Mouse (Mus musculus) adrenal gland, adult 2 months (tissue): ENCODE data around the gene Psme2b. TPM values are rescaled to one million over a fixed set of nuclear protein-coding genes. Genes with fewer than 3 reads are reported as not detected.
A peak's percentile ranks its signal among the peaks of the same experiment; 100 is the strongest.
"Not testable (repeated sequence)": the region's sequence is repeated elsewhere in the genome, so short reads cannot be mapped to it uniquely, and the experiment has no call there.

Experiments used
- DNase-seq: peaks from one replicate; pipeline ENCODE4 v3.0.0; 2021
- long read RNA-seq: library from polyadenylated mRNA; stranded (forward); transcript quantifications from one replicate; pipeline ENCODE4 v2.0.0, GENCODE M21; 2021
- polyA plus RNA-seq: library from polyadenylated mRNA; depleted of rRNA; stranded (reverse); fragments of >200 nt; gene quantifications from 2 replicates; pipeline ENCODE4 v1.2.3, GENCODE M21; 2012; rRNA removed
- total RNA-seq, 2 experiments: library from RNA; stranded (reverse); gene quantifications; 2 replicates each; pipeline ENCODE4 v1.2.3; 2021

Gene Psme2b
- total RNA-seq = 1 to 10 TPM; 3.1 to 3.8 TPM
- polyA plus RNA-seq = 3.2 and 3.7 TPM in 2 replicates
- long read RNA-seq, partial matches to known transcripts = 0 of 1 reads
- long read RNA-seq, other reads (novel, unspliced or antisense) = 0 of 1 reads

GRCm38 (mm10) chr11:48946090-48946489, at the start of gene Psme2b:
Gene Psme2b, minus strand, starts transcription at chr11:48946190.
- not testable (repeated sequence) for DNase-seq

GRCm38 (mm10) chr11:48994018-48994417, 48.0 kb upstream of the Psme2b start, which contains the start of gene Tgtp1:
Gene Tgtp1, minus strand, starts transcription at chr11:48994172.
- not testable (repeated sequence) for DNase-seq

GRCm38 (mm10) chr11:48993296-48993695, 47.3 kb upstream of the Psme2b start:
- DNase-seq = peak; percentile 42

- not testable (repeated sequence) for DNase-seq
These were observed 45.9 kb upstream of the Psme2b start, which contains the start of gene Gm12185 for GRCm38 (mm10) chr11:48991740-48992520. Gene Gm12185, minus strand, starts transcription at chr11:48992226.

- DNase-seq = not testable (repeated sequence)
These were observed 44.0 kb upstream of the Psme2b start for GRCm38 (mm10) chr11:48989981-48990380.

GRCm38 (mm10) chr11:48988219-48988618, 42.2 kb upstream of the Psme2b start:
- not testable (repeated sequence) for DNase-seq

GRCm38 (mm10) chr11:48982848-48983247, 36.9 kb upstream of the Psme2b start:
- not testable (repeated sequence) for DNase-seq

- not testable (repeated sequence) for DNase-seq
These were observed 34.1 kb upstream of the Psme2b start for GRCm38 (mm10) chr11:48980052-48980451.

- not testable (repeated sequence) for DNase-seq
These were observed 33.3 kb upstream of the Psme2b start, which contains the start of gene 9930111J21Rik1 for GRCm38 (mm10) chr11:48979251-48979650. Gene 9930111J21Rik1, minus strand, starts transcription at chr11:48979398.

- not testable (repeated sequence) for DNase-seq
These were observed 32.4 kb upstream of the Psme2b start, which contains the start of gene Olfr56 for GRCm38 (mm10) chr11:48978240-48978939. Gene Olfr56, plus strand, starts transcription at chr11:48978889.

- not testable (repeated sequence) for DNase-seq
These were observed 28.7 kb upstream of the Psme2b start for GRCm38 (mm10) chr11:48974686-48975085.

- DNase-seq = not testable (repeated sequence)
These were observed 6.7 kb downstream of the Psme2b start for GRCm38 (mm10) chr11:48939286-48939685.

- DNase-seq = not testable (repeated sequence)
These were observed 10.7 kb downstream of the Psme2b start for GRCm38 (mm10) chr11:48935291-48935690.

- DNase-seq = not testable (repeated sequence)
These were observed 12.1 kb downstream of the Psme2b start for GRCm38 (mm10) chr11:48933923-48934322.

GRCm38 (mm10) chr11:48933422-48933821, 12.6 kb downstream of the Psme2b start:
- not testable (repeated sequence) for DNase-seq

- not testable (repeated sequence) for DNase-seq
These were observed 17.9 kb downstream of the Psme2b start for GRCm38 (mm10) chr11:48928068-48928467.

- not testable (repeated sequence) for DNase-seq
These were observed 19.6 kb downstream of the Psme2b start for GRCm38 (mm10) chr11:48926437-48926836.

GRCm38 (mm10) chr11:48923818-48924217, 22.2 kb downstream of the Psme2b start:
- not testable (repeated sequence) for DNase-seq

GRCm38 (mm10) chr11:48918380-48918779, 27.6 kb downstream of the Psme2b start:
- no peak for DNase-seq

GRCm38 (mm10) chr11:48913611-48914010, 32.4 kb downstream of the Psme2b start:
- no peak for DNase-seq

- DNase-seq = no peak
These were observed 37.5 kb downstream of the Psme2b start for GRCm38 (mm10) chr11:48908459-48908858.

- no peak for DNase-seq
These were observed 44.0 kb downstream of the Psme2b start, which contains the start of gene Gm5431 for GRCm38 (mm10) chr11:48902021-48902420. Gene Gm5431, minus strand, starts transcription at chr11:48902214.
